In genomic region chr7:92630167-92630566, GRCm38 (mm10) we compare ENCODE assay signal across 9 mouse cellular contexts. TPM values are rescaled to one million over a fixed set of nuclear protein-coding genes. Genes with fewer than 3 reads are reported as not detected.
DNase-seq lines count a peak whose midpoint lies in the region; ATAC-seq lines count a peak whose summit lies in the region.
"Had no signal": no experiment of that assay in that cellular context is flagged by ENCODE, and none has a peak within 500 bp of the region (broad histone marks: within the 10 kb centered on the region; RNA-seq: fewer than 3 reads in every experiment).

No protein-coding gene starts in this region.

- WGBS in hindbrain, embryonic 11.5 days, result 50% methylated on average over 2 of the region's 2 CpGs
- 39% methylated on average over 2 of the region's 2 CpGs for WGBS in hindbrain, embryonic 10.5 days

- H3K27me3 ChIP-seq in hindbrain, embryonic 11.5 days (ENCODE audit: control insufficient read depth, insufficient read depth, low read length), result no peaks in the 10 kb centered on the region
- H3K27me3 ChIP-seq in hindbrain, embryonic 10.5 days (ENCODE audit: insufficient read depth, poor library complexity, severe bottlenecking), result no peaks in the 10 kb centered on the region
- H3K27me3 ChIP-seq: embryonic facial prominence, embryonic 13.5 days; neural tube, embryonic 13.5 days had no signal

- H3K4me3 ChIP-seq in hindbrain, embryonic 11.5 days (ENCODE audit: low read depth, low read length), result no peak overlapping the region
- H3K4me3 ChIP-seq in hindbrain, embryonic 10.5 days, result no peak overlapping the region
- H3K4me3 ChIP-seq: embryonic facial prominence, embryonic 13.5 days; neural tube, embryonic 13.5 days had no signal

- peak; percentile 24 for DNase-seq in hindbrain, embryonic 11.5 days (ENCODE audit: low spot score)
- DNase-seq in hindbrain, embryonic 10.5 days (ENCODE audit: low spot score), result no peak
- DNase-seq in thymus, postnatal 4 days, result peak; percentile 15
- DNase-seq in thymus, postnatal 36 days, result no peak
- peak; percentile 55 for DNase-seq in retina, embryonic 14.5 days (ENCODE audit: low spot score)
- DNase-seq in spleen, adult 12 weeks (ENCODE audit: low spot score), result no peak

- no peak overlapping the region for H3K27ac ChIP-seq in hindbrain, embryonic 11.5 days (ENCODE audit: low read depth, low read length)
- no peak overlapping the region for H3K27ac ChIP-seq in hindbrain, embryonic 10.5 days
- H3K27ac ChIP-seq: embryonic facial prominence, embryonic 13.5 days; neural tube, embryonic 13.5 days had no signal

- no peak overlapping the region for H3K9ac ChIP-seq in hindbrain, embryonic 11.5 days (ENCODE audit: low read depth, low read length)
- H3K9ac ChIP-seq: embryonic facial prominence, embryonic 13.5 days; neural tube, embryonic 13.5 days had no signal

- H3K36me3 ChIP-seq in hindbrain, embryonic 11.5 days (ENCODE audit: control insufficient read depth, insufficient read depth, low read length), result no peaks in the 10 kb centered on the region
- H3K36me3 ChIP-seq in hindbrain, embryonic 10.5 days, result no peaks in the 10 kb centered on the region
- H3K36me3 ChIP-seq: embryonic facial prominence, embryonic 13.5 days; neural tube, embryonic 13.5 days had no signal

- no peaks in the 10 kb centered on the region for H3K4me1 ChIP-seq in hindbrain, embryonic 11.5 days (replicated peaks; ENCODE audit: control insufficient read depth, insufficient read depth, low read length)
- H3K4me1 ChIP-seq in hindbrain, embryonic 10.5 days (replicated peaks), result no peaks in the 10 kb centered on the region
- H3K4me1 ChIP-seq: embryonic facial prominence, embryonic 13.5 days; neural tube, embryonic 13.5 days had no signal

- H3K9me3 ChIP-seq in hindbrain, embryonic 11.5 days (ENCODE audit: control insufficient read depth, low read length), result no peaks in the 10 kb centered on the region
- H3K9me3 ChIP-seq in hindbrain, embryonic 10.5 days, result no peaks in the 10 kb centered on the region
- H3K9me3 ChIP-seq: embryonic facial prominence, embryonic 13.5 days; neural tube, embryonic 13.5 days had no signal

- no peak for ATAC-seq in hindbrain, embryonic 11.5 days (ENCODE audit: low FRiP score)
- peak; percentile 74 for ATAC-seq in common myeloid progenitor, adult 5-6 weeks (replicated peaks; ENCODE audit: low read depth, poor library complexity, severe bottlenecking)

- no peak overlapping the region for H3K4me2 ChIP-seq in hindbrain, embryonic 11.5 days (replicated peaks; ENCODE audit: low read depth, low read length)
- H3K4me2 ChIP-seq: embryonic facial prominence, embryonic 13.5 days; neural tube, embryonic 13.5 days had no signal

RNA-seq across cellular contexts. Expression of gene Ankrd42, which starts 6.8 kb away (rescaled TPM):
- polyA plus RNA-seq in hindbrain, embryonic 11.5 days (2014; fragmentation: Nextera tagmentation; extraction: Ambion mirVana), result 11.3 and 13.8 TPM in 2 replicates
- 10.0 and 11.1 TPM in 2 replicates for polyA plus RNA-seq in hindbrain, embryonic 10.5 days (2016; fragmentation: Nextera tagmentation; extraction: Ambion mirVana)
- total RNA-seq in common myeloid progenitor, adult 5-6 weeks (2017), result 0.09 and 1.3 TPM in 2 replicates

RNA-seq across cellular contexts. Expression of gene Pcf11, which starts 39.6 kb away (rescaled TPM):
- polyA plus RNA-seq in hindbrain, embryonic 11.5 days (2014; fragmentation: Nextera tagmentation; extraction: Ambion mirVana), result 18.4 and 23.6 TPM in 2 replicates
- 13.9 and 16.5 TPM in 2 replicates for polyA plus RNA-seq in hindbrain, embryonic 10.5 days (2016; fragmentation: Nextera tagmentation; extraction: Ambion mirVana)
- total RNA-seq in common myeloid progenitor, adult 5-6 weeks (2017), result 97.9 and 112 TPM in 2 replicates

Comparison
In these comparisons a context has a peak if more than half of its experiments do, and no peak if none do; other contexts are left out.
1. DNase-seq: peak in hindbrain, embryonic 11.5 days (single experiment), thymus, postnatal 4 days (single experiment) and retina, embryonic 14.5 days (single experiment); none in hindbrain, embryonic 10.5 days (single experiment), thymus, postnatal 36 days (0 of 2) and spleen, adult 12 weeks (single experiment).